Mouse (Mus musculus) limb, embryonic 14.5 days (tissue): ENCODE results near the gene Mybpc1. TPM values are rescaled to one million over a fixed set of nuclear protein-coding genes. Genes with fewer than 3 reads are reported as not detected.

Source experiments
- ATAC-seq: fragments of 200-750 bp; cut with Nextera tagmentation; 2 replicates; pipeline ENCODE4 v1.8.0; 2017; ENCODE audit warnings: low read depth, moderate number of reproducible peaks, moderate TSS enrichment; ENCODE audit not compliant: low FRiP score
- DNase-seq: peaks from one replicate; pipeline ENCODE4 v3.0.0-alpha.2; 2015; ENCODE audit warnings: low spot score
- H3K27ac ChIP-seq: fragments of 300-500 bp; sonication (generic); replicated peaks from 2 replicates; pipeline ENCODE4 v1.5.1; 2014; ENCODE audit warnings: low read depth, mild to moderate bottlenecking, low read length, moderate library complexity, mixed read lengths
- H3K27me3 ChIP-seq: fragments of 300-500 bp; sonication (generic); 2 replicates; pipeline ENCODE4 v1.6.1; 2014; ENCODE audit warnings: low read length, mixed read lengths; ENCODE audit not compliant: control insufficient read depth, insufficient read depth
- H3K36me3 ChIP-seq: fragments of 300-500 bp; sonication (generic); 2 replicates; pipeline ENCODE4 v1.6.1; 2014; ENCODE audit warnings: mild to moderate bottlenecking, low read length, moderate library complexity, mixed read lengths; ENCODE audit not compliant: control insufficient read depth, insufficient read depth
- H3K4me1 ChIP-seq: fragments of 300-500 bp; sonication (generic); 2 replicates; pipeline ENCODE4 v1.6.1; 2014; ENCODE audit warnings: antibody characterized with exemption, low read length, mixed read lengths; ENCODE audit not compliant: control insufficient read depth, insufficient read depth
- H3K4me2 ChIP-seq: fragments of 300-500 bp; sonication (generic); replicated peaks from 2 replicates; pipeline ENCODE4 v1.6.1; 2014; ENCODE audit warnings: low read depth, mild to moderate bottlenecking, low read length, moderate library complexity; ENCODE audit not compliant: severe bottlenecking
- H3K4me3 ChIP-seq: fragments of 300-500 bp; sonication (generic); replicated peaks from 2 replicates; pipeline ENCODE4 v1.5.1; 2014; ENCODE audit warnings: low read length
- H3K9ac ChIP-seq: fragments of 300-500 bp; sonication (generic); 2 replicates; pipeline ENCODE4 v1.6.1; 2014; ENCODE audit warnings: mild to moderate bottlenecking, low read depth, low read length, moderate library complexity; ENCODE audit not compliant: severe bottlenecking
- H3K9me3 ChIP-seq: fragments of 300-500 bp; sonication (generic); 2 replicates; pipeline ENCODE4 v1.6.1; 2016; ENCODE audit warnings: low read length; ENCODE audit not compliant: control insufficient read depth
- POLR2A ChIP-seq: fragments of 200-500 bp; IDR thresholded peaks from 2 replicates; pipeline ENCODE4 v1.8.0; 2012; ENCODE audit warnings: inconsistent platforms, mild to moderate bottlenecking, moderate library complexity, borderline replicate concordance; ENCODE audit not compliant: insufficient read depth, insufficient read length; ENCODE audit errors: extremely low read depth
- WGBS: fragments of 180-500 bp; shearing (Covaris S2); extraction: QIAGEN DNeasy Blood & Tissue Kit; methylation state at CpG from one replicate; pipeline ENCODE4 v1.1.7; 2014; 5-methylcytosine and 5-hydroxymethylcytosine counted together
- polyA plus RNA-seq, 2 experiments: library from polyadenylated mRNA; depleted of rRNA in 1 of 2; stranded (reverse) in 1 of 2; unstranded in 1 of 2; fragments of >200 nt; fragmentation: Nextera tagmentation in 1 of 2; extraction: Ambion mirVana in 1 of 2; gene quantifications; 2 replicates each; pipeline versions ENCODE4 v1.2.1 to v1.2.3; 2012 to 2014

Mybpc1 gene
- 45.6 and 73.6 TPM in 2 replicates for polyA plus RNA-seq (2012; rRNA removed)
- polyA plus RNA-seq (2014; fragmentation: Nextera tagmentation; extraction: Ambion mirVana), result 49.9 and 59.2 TPM in 2 replicates

GRCm38 (mm10) chr10:88604943-88605342 lies at the start of gene Mybpc1:
TSS of gene Mybpc1 (minus strand) at chr10:88605152.
- H3K4me2 ChIP-seq, result no peak within 1 kb of the TSS; the same call in 1 of the 2 replicates

DNA sequence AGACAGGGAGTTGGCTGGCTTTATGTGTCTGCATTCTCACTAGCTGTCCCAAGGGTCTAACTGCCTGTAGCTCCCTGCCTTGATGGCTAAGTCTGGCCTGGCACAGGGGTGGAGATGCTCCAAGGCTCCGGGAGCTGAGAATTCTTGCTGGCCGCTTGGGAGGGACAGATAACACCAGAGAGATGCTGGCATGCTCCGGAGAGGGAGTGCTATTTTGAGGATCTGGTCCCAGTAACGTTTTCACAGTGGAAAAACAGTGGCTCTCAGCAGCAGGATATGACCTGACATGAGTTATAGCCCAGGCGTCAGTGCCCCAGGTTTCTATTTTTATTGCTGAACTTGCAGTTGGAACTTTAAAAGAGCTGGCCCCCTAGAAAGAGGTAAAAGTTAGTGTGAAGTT lies 40.5 kb upstream of the Mybpc1 start:
- Histone ChIP-seq H3K4me1 (no peaks in the 10 kb centered on the region), H3K9me3 (no peaks in the 10 kb centered on the region), H3K4me2 (no peak overlapping the region), H3K27me3 (no peaks in the 10 kb centered on the region), H3K36me3 (no peaks in the 10 kb centered on the region), H3K4me3 (no peak overlapping the region), H3K27ac (no peak overlapping the region), H3K9ac (no peak overlapping the region; the same call in 1 of the 2 replicates)
- 32% methylated on average over 5 of the region's 5 CpGs for WGBS
- ATAC-seq, result no peak
- DNase-seq, result no peak
- no peak for TF ChIP-seq POLR2A

More at GRCm38 (mm10) chr10:88604943-88605342, at the start of gene Mybpc1:
- WGBS, result 11% methylated on average over 16 of the region's 16 CpGs
- DNase-seq, result peak; percentile 64
- 0 out of 2 replicates have a peak within 1 kb of the TSS, but pooled peaks have one; percentile 14 for H3K9ac ChIP-seq
- H3K27ac ChIP-seq, result no peak within 1 kb of the TSS
- TF ChIP-seq POLR2A, result no peak
- H3K4me3 ChIP-seq, result no peak within 1 kb of the TSS; the same call in 1 of the 2 replicates
- H3K4me1 ChIP-seq, result no peaks in the 10 kb centered on the region
- ATAC-seq, result peak; percentile 70
- H3K36me3 ChIP-seq, result no peaks in the 10 kb centered on the region
- H3K9me3 ChIP-seq, result no peaks in the 10 kb centered on the region
- no peaks in the 10 kb centered on the region for H3K27me3 ChIP-seq

DNA sequence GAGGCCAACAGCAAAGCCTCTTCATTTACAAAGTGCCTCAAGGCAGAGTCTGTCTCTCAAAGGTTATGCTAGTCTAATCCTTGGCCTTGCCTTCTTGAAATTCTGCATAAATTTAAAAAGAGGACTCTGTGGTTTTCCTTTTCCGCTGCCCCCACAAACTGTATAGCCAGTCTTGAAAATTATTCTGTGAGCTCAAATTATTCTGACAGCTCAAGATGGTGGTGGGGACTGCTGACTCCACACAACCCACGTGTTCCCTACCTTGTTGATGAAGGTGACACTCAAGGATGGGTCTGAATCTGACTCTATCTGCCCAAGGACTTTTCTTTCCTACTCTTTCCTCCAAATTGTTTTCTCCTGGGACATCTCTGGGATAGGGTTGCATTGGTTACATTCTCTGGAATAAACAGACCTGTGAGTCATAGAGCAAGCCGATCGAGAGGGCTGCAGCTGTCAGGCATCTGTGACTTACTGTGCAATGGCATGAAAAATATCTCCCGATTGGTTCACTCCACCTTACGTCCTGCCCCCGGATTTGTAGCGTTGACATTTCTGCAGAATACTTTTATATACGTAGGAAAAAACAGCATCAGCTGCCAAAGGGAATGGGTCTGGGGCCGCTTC lies 26.5 kb upstream of the Mybpc1 start:
- H3K27ac ChIP-seq, result no peak overlapping the region
- H3K4me3 ChIP-seq, result no peak overlapping the region
- H3K9ac ChIP-seq, result no peak overlapping the region
- no peaks in the 10 kb centered on the region for H3K27me3 ChIP-seq
- TF ChIP-seq POLR2A, result no peak
- ATAC-seq, result peak; percentile 80
- H3K4me1 ChIP-seq, result no peaks in the 10 kb centered on the region
- H3K9me3 ChIP-seq, result no peaks in the 10 kb centered on the region
- peak; percentile 47 for DNase-seq
- H3K4me2 ChIP-seq, result no peak overlapping the region
- no peaks in the 10 kb centered on the region for H3K36me3 ChIP-seq
- 66% methylated on average over 10 of the region's 10 CpGs for whole genome bisulfite sequencing

DNA sequence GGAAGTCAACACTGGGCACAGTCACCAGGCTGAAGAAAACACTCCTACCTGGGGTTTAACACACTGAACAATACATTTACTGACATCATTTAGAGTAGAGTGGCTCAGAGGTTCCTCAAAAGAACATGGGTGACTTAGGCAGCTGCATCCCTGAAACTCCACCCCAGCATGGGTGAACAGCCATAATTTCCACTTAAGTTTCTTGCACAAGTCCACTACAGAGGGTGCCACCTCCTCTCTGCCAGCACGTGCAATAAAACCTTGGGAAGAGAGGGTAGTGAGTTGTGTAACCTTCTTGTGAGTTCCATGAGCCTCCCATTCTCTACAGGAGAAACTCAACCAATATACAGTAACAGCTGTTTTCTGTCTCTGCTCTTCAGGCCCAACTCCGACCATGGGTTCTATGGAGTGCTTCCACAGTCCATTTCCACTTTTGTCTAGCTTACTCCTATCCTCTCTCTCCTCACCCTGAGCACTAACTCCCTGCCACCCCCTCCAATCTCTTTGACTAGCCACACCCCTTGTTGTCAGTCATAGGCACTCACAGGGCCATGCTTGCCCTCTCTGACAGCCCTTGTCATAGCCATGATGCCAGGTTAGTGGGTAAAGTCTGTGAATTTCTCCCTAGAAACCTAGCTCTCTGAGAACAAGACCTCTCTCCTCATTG lies 25.8 kb upstream of the Mybpc1 start:
- no peak for DNase-seq

GRCm38 (mm10) chr10:88627052-88627451 lies 22.1 kb upstream of the Mybpc1 start:
- 42% methylated on average over 4 of the region's 4 CpGs for WGBS
- Histone ChIP-seq H3K36me3 (no peaks in the 10 kb centered on the region), H3K4me3 (no peak overlapping the region), H3K4me2 (no peak overlapping the region), H3K9ac (no peak overlapping the region), H3K9me3 (no peaks in the 10 kb centered on the region), H3K27me3 (no peaks in the 10 kb centered on the region), H3K27ac (no peak overlapping the region), H3K4me1 (peaks cover 2% of the 10 kb centered on the region; the same call in 1 of the 2 replicates)
- TF ChIP-seq POLR2A, result no peak
- ATAC-seq, result no peak; the same call in 1 of the 2 replicates
- DNase-seq, result no peak

More for the DNA sequence above, 25.8 kb upstream of the Mybpc1 start:
- no peaks in the 10 kb centered on the region for H3K9me3 ChIP-seq
- H3K4me2 ChIP-seq, result no peak overlapping the region
- ATAC-seq, result no peak
- TF ChIP-seq POLR2A, result no peak
- no peak overlapping the region for H3K9ac ChIP-seq
- no peaks in the 10 kb centered on the region for H3K27me3 ChIP-seq
- WGBS, result 86% methylated on average over 2 of the region's 2 CpGs
- H3K27ac ChIP-seq, result no peak overlapping the region
- H3K4me3 ChIP-seq, result no peak overlapping the region
- no peaks in the 10 kb centered on the region for H3K4me1 ChIP-seq
- no peaks in the 10 kb centered on the region for H3K36me3 ChIP-seq
